Mouse (Mus musculus) stomach, embryonic 14.5 days (tissue): ENCODE measurements around the gene Iqcc. TPM values are rescaled to one million over a fixed set of nuclear protein-coding genes. Genes with fewer than 3 reads are reported as not detected.

ENCODE experiments used
- ATAC-seq: fragments of 200-750 bp; cut with Nextera tagmentation; 2 replicates; pipeline ENCODE4 v1.8.0; 2017; ENCODE audit warnings: low read depth, moderate TSS enrichment; ENCODE audit not compliant: insufficient number of reproducible peaks, insufficient read depth, low FRiP score
- H3K27ac ChIP-seq: fragments of 300-500 bp; sonication (generic); 2 replicates; pipeline ENCODE4 v1.5.1; 2014; ENCODE audit warnings: mild to moderate bottlenecking, low read length, moderate library complexity, mixed read lengths
- H3K27me3 ChIP-seq: fragments of 300-500 bp; sonication (generic); 2 replicates; pipeline ENCODE4 v1.6.1; 2014; ENCODE audit warnings: low read length, control low read depth, mixed read lengths; ENCODE audit not compliant: control insufficient read depth, insufficient read depth
- H3K36me3 ChIP-seq: fragments of 300-500 bp; sonication (generic); 2 replicates; pipeline ENCODE4 v1.6.1; 2014; ENCODE audit warnings: mild to moderate bottlenecking, control low read depth, low read length, moderate library complexity, mixed read lengths; ENCODE audit not compliant: control insufficient read depth, insufficient read depth
- H3K4me1 ChIP-seq: fragments of 300-500 bp; sonication (generic); 2 replicates; pipeline ENCODE4 v1.6.1; 2014; ENCODE audit warnings: low read length, control low read depth, mixed read lengths; ENCODE audit not compliant: control insufficient read depth, insufficient read depth
- H3K4me2 ChIP-seq: fragments of 300-500 bp; sonication (generic); replicated peaks from 2 replicates; pipeline ENCODE4 v1.6.1; 2014; ENCODE audit warnings: low read depth, low read length, control low read depth
- H3K4me3 ChIP-seq: fragments of 300-500 bp; sonication (generic); 2 replicates; pipeline ENCODE4 v1.5.1; 2014; ENCODE audit warnings: low read depth, low read length, control low read depth
- H3K9ac ChIP-seq: fragments of 300-500 bp; sonication (generic); replicated peaks from 2 replicates; pipeline ENCODE4 v1.6.1; 2014; ENCODE audit warnings: low read depth, mild to moderate bottlenecking, control low read depth, low read length, moderate library complexity, mixed read lengths
- H3K9me3 ChIP-seq: fragments of 300-500 bp; sonication (generic); 2 replicates; pipeline ENCODE4 v1.6.1; 2016; ENCODE audit warnings: low read depth, low read length, control low read depth; ENCODE audit not compliant: control insufficient read depth
- WGBS: fragments of 180-500 bp; shearing (Covaris S2); extraction: QIAGEN DNeasy Blood & Tissue Kit; methylation state at CpG from one replicate; pipeline ENCODE4 v1.1.7; 2014; 5-methylcytosine and 5-hydroxymethylcytosine counted together
- polyA plus RNA-seq: library from polyadenylated mRNA; unstranded; fragments of >200 nt; fragmentation: Nextera tagmentation; extraction: Ambion mirVana; gene quantifications from 2 replicates; pipeline ENCODE4 v1.2.1, GENCODE M21; 2014

Iqcc gene
- polyA plus RNA-seq, 1 experiment from 2014 or later: 26.2 TPM

DNA sequence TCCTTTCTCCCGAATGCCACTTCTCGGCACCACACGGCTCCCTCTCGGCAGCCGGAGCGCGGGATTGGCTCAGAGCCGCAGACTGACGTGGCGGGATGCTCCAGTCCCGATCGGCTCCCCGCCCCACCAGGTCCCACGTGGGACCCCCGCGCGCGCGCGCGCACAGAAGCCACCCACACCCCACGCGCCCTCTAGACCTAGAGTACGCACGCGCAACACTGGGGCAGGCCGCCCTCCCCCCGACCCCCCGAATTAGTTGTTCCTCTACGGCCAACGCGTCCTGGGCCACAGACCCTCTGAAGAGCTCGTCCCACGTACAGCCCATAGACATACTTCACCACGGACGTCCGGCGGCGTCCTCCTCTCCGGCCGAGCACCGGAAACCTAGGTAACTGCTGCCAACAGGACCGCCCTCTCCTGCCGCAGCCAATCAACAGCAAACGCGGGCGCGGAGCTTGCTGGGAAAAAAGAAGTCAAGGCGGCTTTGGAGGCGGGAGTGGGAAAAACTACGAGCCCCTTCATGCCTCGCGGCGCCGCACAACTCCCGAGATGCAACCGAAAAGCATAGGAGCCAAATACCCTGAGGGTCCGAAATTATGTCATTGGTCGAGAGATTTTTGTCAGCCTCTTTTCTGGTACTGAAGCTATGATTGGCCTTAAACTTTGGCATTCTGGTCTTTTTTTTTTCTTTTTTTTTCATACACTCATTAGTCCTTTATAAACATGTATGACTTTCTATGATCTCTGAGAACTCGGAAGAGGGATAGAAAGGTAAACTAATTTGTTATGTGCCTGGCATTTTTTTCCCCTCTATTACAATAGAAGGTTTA lies 22.0 kb upstream of the Iqcc start, which contains the start of gene Txlna:
TSS of gene Txlna (minus strand) at position 428 of the 830 bp plus-strand sequence.
- peak within 1 kb of the TSS; percentile 49 for H3K9ac ChIP-seq
- peak within 1 kb of the TSS; percentile 48 for H3K4me3 ChIP-seq
- peak within 1 kb of the TSS; percentile 78 for H3K4me2 ChIP-seq
- under 1% methylated on average over 60 of the region's 60 CpGs for WGBS
- peak within 1 kb of the TSS; percentile 87 for H3K27ac ChIP-seq
- ATAC-seq: peak; percentile 94
- no peaks in the 10 kb centered on the region for H3K27me3 ChIP-seq
- peaks cover 29% of the 10 kb centered on the region for H3K36me3 ChIP-seq
- no peaks in the 10 kb centered on the region for H3K9me3 ChIP-seq
- H3K4me1 ChIP-seq: peaks cover 8% of the 10 kb centered on the region; the same call in 1 of the 2 replicates

GRCm38 (mm10) chr4:129640101-129640637 lies 21.3 kb upstream of the Iqcc start:
- WGBS: 2% methylated on average over 17 of the region's 17 CpGs
- peak overlapping the region; percentile 49 for H3K9ac ChIP-seq
- ATAC-seq: no peak
- no peaks in the 10 kb centered on the region for H3K9me3 ChIP-seq
- peaks cover 8% of the 10 kb centered on the region; the same call in 1 of the 2 replicates for H3K4me1 ChIP-seq
- peaks cover 35% of the 10 kb centered on the region for H3K36me3 ChIP-seq
- H3K4me2 ChIP-seq: peak overlapping the region; percentile 78
- peak overlapping the region; percentile 87 for H3K27ac ChIP-seq
- peak overlapping the region; percentile 48 for H3K4me3 ChIP-seq
- H3K27me3 ChIP-seq: no peaks in the 10 kb centered on the region

GRCm38 (mm10) chr4:129639221-129639620 lies 20.3 kb upstream of the Iqcc start:
- ATAC-seq: no peak
- Histone ChIP-seq H3K27me3 (no peaks in the 10 kb centered on the region), H3K4me1 (peaks cover 8% of the 10 kb centered on the region; the same call in 1 of the 2 replicates), H3K36me3 (peaks cover 40% of the 10 kb centered on the region), H3K27ac (no peak overlapping the region), H3K9ac (no peak overlapping the region), H3K9me3 (no peaks in the 10 kb centered on the region), H3K4me2 (peak overlapping the region; percentile 78), H3K4me3 (peak overlapping the region; percentile 48; the same call in 1 of the 2 replicates)
- WGBS: 87% methylated on average over 15 of the region's 15 CpGs

DNA sequence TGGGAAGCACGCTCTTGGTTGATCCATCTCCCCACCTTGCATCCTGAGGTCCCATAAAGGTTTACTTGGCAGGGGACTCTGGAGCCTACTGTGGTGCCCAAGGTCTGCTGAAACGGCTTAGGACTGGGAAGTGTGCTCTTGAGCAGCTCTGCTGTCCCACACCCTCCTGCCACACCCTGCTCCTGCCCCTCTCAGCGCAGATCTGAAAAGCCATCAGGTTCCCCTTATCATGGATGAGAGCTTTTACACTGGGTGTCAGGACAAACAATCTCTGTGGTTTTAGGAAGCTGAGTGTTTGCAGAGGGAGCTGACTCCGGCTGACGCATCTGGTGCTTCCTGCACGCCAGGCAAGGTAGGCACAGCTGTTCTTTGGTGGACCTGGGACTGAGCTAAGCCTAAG lies 15.0 kb upstream of the Iqcc start:
- no peaks in the 10 kb centered on the region for H3K4me1 ChIP-seq
- H3K36me3 ChIP-seq: peaks cover 85% of the 10 kb centered on the region
- H3K9ac ChIP-seq: no peak overlapping the region
- no peak overlapping the region for H3K4me3 ChIP-seq
- no peaks in the 10 kb centered on the region for H3K27me3 ChIP-seq
- H3K4me2 ChIP-seq: no peak overlapping the region
- 87% methylated on average over 6 of the region's 6 CpGs for WGBS
- H3K9me3 ChIP-seq: no peaks in the 10 kb centered on the region
- ATAC-seq: no peak
- no peak overlapping the region for H3K27ac ChIP-seq

GRCm38 (mm10) chr4:129631867-129632266 lies 13.0 kb upstream of the Iqcc start:
- 89% methylated on average over 12 of the region's 12 CpGs for WGBS
- H3K9ac ChIP-seq: no peak overlapping the region

GRCm38 (mm10) chr4:129630944-129631343 lies 12.0 kb upstream of the Iqcc start:
- H3K36me3 ChIP-seq: peaks cover 90% of the 10 kb centered on the region

More at GRCm38 (mm10) chr4:129631867-129632266, 13.0 kb upstream of the Iqcc start:
- peaks cover 92% of the 10 kb centered on the region for H3K36me3 ChIP-seq
- H3K4me2 ChIP-seq: no peak overlapping the region
- no peaks in the 10 kb centered on the region for H3K9me3 ChIP-seq
- no peaks in the 10 kb centered on the region for H3K4me1 ChIP-seq
- ATAC-seq: no peak
- H3K27me3 ChIP-seq: no peaks in the 10 kb centered on the region
- no peak overlapping the region for H3K27ac ChIP-seq
- no peak overlapping the region for H3K4me3 ChIP-seq

DNA sequence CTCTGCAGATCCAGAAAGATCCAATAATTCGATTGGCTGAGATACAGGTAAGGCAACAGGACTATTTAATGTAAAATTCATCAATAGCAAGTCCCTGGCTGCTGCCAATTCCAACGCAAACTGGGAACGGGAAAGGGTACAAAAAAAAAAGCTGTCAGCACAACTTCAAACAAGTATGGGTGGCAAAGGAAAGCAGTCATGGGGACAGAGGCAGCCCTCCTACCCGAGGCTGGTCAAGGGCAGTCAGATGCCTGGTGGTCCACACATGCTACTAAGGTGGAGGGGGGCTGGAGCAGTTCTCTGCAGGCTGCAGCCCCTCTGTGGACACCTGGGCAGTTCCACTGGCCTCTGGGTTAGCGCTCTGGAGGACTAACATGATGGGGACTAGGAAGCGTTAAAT lies 7.1 kb upstream of the Iqcc start:
- Histone ChIP-seq H3K27ac (no peak overlapping the region), H3K27me3 (no peaks in the 10 kb centered on the region), H3K36me3 (peaks cover 49% of the 10 kb centered on the region), H3K4me3 (no peak overlapping the region), H3K4me1 (peaks cover 25% of the 10 kb centered on the region; the same call in 1 of the 2 replicates), H3K9ac (no peak overlapping the region), H3K9me3 (no peaks in the 10 kb centered on the region), H3K4me2 (no peak overlapping the region)
- ATAC-seq: no peak
- WGBS: 74% methylated on average over 6 of the region's 6 CpGs

More at GRCm38 (mm10) chr4:129630944-129631343, 12.0 kb upstream of the Iqcc start:
- 88% methylated on average over 4 of the region's 4 CpGs for WGBS
- Histone ChIP-seq H3K9me3 (no peaks in the 10 kb centered on the region), H3K4me3 (no peak overlapping the region), H3K4me2 (no peak overlapping the region), H3K4me1 (no peaks in the 10 kb centered on the region), H3K27me3 (no peaks in the 10 kb centered on the region), H3K27ac (no peak overlapping the region), H3K9ac (no peak overlapping the region)
- ATAC-seq: no peak; the same call in 1 of the 2 replicates

DNA sequence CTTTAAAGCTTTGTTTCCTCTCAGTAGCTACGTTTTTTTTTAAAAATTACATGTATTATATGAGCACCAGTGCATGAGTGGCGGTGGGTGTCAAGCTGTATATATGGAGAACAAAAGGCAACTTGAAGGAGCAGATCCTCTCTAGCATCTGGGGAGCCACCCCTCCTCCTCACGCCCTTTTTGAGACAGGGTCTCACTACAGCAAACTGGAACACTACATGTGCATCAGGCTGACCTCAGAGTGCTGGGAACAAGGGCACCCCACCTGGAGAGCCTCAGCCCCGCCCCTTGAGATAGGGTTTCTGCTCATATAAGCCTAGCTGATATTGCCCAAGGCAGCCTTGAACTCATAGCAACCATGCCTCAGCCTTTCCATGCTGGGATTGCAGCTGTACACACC lies 6.6 kb upstream of the Iqcc start:
- WGBS: 50% methylated on average over 4 of the region's 4 CpGs

More for the DNA sequence above, 6.6 kb upstream of the Iqcc start:
- H3K4me1 ChIP-seq: peaks cover 25% of the 10 kb centered on the region; the same call in 1 of the 2 replicates
- no peaks in the 10 kb centered on the region for H3K9me3 ChIP-seq
- peak overlapping the region; percentile 84 for H3K4me2 ChIP-seq
- H3K4me3 ChIP-seq: no peak overlapping the region
- ATAC-seq: no peak
- peaks cover 44% of the 10 kb centered on the region for H3K36me3 ChIP-seq
- peak overlapping the region; percentile 74; the same call in 1 of the 2 replicates for H3K27ac ChIP-seq
- no peak overlapping the region for H3K9ac ChIP-seq
- H3K27me3 ChIP-seq: no peaks in the 10 kb centered on the region
